Mouse (Mus musculus) G1E-ER4 (cell line): ENCODE results near the gene Cdc42ep1. TPM values are rescaled to one million over a fixed set of nuclear protein-coding genes. Genes with fewer than 3 reads are reported as not detected.

Source experiments
- GATA1 ChIP-seq: IDR thresholded peaks from one replicate; pipeline ENCODE4 v1.8.0; 2012; ENCODE audit warnings: low read length, inconsistent platforms
- polyA plus RNA-seq: library from polyadenylated mRNA; stranded (reverse); fragments of >175 nt; gene quantifications from 2 replicates; pipeline ENCODE4 v1.2.3, GENCODE M21; 2012

Gene Cdc42ep1
- polyA plus RNA-seq, 1 experiment: not detected

DNA sequence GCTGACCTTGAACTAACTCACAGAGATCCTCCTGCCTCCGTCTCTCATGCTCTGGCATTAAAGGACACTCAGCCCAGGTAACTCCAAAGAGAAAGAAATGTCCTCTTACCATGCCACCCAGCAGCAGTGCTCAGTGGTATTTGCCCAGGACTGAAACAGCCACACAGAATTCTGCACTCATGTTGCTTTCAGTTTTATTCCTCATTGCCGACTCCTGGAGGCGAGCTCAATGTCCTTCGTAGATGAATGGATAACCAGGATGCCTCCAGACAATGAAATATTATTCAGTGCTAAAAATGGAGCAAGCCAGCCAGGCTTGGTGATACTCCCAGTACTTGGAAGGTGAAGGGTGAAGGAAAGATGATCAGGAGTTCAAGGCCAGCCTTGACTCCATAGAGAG is 28.8 kb upstream of the Cdc42ep1 start:
- TF ChIP-seq GATA1: no peak

DNA sequence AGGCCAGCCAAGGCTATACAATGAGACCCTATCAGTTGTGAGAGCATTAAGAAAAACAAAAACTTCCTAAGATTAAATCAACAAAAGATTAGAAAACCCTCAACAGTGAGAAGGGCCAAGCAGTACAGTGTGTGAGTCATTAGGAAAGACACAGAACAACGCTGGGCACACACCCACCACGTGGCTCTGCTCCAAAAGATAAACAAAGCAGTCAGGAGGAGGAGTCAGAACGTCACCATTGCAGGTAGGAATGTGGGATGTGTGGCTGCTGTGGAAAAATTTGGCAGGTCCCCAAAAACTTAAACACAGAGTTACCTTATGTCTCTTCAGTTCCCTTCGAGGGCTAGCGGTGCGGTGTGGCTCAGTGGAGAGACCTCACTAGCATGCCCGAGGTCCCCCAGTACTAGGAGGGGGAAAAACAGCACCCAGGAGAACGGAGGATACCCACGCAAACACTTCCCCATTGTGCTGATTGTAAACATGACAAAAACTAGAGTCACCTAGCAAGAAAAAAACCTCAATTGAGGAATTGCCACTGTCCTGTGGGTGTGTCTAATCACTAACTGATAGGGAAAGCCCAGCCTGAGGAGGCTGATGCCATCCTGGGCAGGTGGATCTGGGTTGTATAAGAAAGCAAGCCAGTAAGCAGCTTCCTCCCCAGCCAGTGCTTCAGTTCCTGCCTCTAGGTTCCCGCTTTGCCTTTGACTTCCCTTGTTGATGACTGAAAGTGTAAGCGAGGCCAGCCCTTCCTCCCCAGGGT is 26.9 kb upstream of the Cdc42ep1 start:
- no peak for TF ChIP-seq GATA1

DNA sequence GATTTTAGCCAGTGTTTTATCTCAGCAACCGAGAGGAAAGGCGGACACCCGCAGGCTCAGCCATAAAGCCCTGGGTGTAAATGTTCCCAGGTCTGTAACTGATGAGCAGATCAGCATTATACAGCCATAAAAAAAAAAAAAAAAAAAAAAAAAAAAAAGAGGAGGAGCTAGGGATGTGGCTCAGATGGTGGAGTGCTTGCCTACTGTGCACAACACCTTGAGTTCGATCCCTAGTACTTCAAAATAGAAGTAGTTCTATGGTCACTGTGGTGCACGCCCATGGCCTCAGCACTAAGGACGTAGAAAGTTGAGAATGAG is 26.4 kb upstream of the Cdc42ep1 start:
- no peak for TF ChIP-seq GATA1

DNA sequence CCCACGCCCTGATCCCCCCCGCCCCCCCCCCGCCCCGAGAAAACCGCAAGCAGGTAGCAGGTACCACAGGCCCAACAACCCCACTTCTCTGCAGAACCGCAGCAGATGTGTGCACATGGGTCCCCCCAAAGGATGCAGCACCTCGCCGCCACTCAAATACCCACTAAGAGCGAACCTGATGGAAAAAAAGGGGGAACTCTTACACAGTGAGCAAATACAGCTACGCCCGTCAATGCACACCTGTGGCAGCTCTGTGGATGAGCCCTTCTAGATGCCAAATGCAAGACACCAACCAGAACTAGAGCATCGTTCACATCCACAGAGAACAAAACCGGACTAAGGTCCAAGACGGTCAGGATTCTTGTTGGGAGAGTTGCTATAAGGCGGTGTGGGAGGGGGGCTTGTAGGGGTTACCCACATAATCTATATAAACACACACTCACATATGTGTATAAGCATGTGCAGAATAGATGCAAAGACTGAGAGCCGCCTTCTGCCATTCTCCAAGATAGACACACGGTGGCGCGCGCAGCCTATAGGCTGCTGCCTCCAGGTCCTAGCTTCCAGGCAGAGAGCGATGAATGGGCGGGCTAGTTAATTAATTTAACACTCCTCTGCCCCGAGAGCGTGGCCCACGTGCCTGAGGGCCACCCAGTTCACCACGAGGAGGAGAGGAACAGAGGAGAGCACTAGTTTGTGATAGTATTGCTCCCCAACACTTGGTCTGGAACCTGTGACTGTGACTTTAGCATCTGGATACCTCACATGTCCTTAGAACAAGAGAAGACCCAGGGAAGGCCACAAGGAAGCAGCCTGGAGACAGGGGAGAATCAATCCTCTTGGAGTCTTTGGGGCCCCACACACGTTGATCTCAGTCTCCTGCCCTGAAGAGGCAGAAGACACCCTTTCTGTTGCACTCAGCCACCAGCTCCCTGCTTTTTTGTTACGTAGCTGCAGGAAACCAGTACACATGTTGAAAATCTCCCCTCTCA is 15.9 kb upstream of the Cdc42ep1 start:
- TF ChIP-seq GATA1: no peak

DNA sequence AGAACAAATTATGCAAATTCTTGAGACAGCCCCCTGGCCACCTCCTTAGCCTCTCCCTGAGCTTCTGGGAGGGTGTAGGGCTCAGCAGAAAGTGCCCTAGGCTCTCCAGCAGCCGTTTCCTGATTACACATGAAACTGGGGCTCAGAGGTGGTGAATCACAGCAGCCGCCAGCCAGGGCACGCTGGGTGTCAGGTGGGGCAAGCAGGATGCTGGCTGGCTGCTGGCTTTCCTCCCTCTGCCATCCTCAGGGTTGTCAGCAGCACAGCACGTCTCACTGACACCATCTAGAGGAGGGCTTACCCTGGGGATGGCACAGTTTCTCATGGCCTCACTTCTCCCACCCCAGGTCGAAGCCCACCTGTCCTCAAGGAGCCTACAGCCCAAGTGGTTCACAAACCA is 14.1 kb upstream of the Cdc42ep1 start:
- TF ChIP-seq GATA1: no peak

DNA sequence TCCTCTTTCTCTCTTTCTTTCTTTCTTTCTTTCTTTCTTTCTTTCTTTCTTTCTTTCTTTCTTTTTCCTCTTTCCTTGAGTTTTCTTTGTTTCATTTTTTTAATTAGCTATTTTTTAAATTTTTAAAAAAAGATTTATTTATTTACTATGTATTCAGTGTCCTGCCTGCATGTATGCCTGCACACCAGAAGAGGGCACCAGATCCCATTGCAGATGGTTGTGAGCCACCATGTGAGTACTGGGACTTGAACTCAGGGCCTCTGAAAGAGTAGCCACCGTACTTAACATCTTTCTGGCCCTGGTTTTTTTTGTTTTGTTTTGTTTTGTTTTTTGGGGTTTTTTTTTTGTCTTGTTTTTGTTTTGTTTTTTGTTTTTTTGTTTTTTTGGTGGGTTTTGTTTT is 12.8 kb upstream of the Cdc42ep1 start:
- TF ChIP-seq GATA1: no peak

DNA sequence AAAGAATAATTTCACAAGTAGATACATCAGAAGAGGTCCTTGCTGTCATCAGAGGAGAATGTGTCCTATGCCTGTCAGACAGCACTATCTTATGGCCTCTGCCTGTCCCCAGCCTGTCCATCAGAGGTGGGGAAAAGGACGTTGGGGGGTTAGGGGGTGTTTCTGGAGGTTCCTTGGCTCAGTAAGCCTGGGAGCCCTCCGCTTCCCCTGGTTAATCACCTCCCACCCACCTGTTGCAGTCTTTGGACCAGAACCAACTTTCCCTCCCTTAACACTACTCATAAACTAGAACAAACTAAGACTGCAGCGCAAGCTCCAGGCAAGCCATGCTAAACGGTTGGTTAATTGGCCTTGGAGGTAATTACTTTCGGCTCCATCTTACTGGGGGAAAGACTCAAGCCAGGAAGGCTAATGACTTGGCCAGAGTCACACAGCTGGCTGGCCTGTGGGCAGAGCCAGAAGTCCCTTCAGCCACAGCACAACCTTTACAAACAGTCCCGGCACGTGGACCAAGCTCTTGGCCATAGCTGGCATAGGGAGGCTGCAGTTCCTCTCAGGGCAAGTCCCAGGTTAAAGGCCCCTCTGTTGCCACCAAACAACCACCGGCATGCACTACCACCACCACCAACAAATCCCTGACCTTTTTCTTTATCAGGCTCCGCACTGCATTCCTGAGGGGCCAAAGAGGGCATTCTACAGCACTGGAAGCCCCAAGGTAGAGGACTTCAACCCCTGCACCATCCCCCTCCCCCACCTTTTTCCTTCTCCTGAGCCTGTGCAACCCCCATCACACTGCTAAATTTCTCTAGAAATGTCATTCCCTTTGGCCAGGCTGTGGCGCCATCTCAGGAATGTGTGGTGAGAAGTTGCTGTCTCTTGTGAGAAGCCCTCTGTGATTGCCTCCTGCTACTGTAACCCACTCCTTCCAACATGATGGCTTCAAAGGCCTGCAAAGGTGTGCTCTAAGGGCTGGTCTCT is 11.4 kb upstream of the Cdc42ep1 start:
- TF ChIP-seq GATA1: no peak

DNA sequence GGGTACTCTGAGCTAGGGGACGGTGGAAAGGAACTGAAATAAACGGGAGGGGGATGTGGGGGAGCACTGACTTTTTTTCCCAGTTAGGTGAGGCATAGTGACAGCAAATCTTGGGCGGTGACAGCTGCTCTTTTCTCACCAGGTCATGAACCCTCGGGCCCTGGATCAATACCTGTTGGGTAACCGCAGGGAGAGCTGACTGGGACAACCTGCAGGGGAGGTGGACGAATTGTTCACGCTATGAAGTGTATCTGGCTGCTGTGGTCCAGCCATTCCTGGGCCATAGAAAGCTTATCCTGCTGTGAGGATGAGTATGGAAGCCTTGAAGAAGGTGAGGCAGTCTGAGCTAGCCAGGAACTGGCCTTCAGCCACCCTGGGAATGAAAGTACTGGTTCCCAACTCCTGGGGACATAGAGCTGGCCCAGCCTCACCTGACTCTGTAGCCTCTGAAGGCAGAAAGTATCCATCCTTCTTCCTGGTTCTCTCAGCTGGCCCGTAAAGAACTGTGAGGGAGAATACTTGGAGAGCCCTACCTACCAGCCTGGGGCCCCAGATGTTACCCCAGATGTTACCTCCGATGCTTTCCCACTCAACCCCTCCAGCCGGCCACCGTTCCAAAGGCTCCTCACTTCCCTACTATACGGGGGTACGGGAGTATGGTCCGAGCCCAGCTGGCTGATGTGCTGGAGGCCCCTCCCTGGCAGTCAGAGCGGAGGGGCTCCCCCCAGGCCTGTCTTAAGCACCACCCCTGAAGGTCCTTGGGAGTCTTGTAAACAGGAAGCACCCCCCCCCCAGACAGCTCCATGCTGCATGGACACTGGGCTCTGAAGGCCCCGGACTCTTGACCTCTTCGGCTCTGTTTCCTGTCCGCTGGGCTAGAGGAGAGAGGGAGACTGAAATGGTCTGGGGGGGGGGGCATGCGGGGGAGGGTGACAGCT is 10.4 kb upstream of the Cdc42ep1 start:
- no peak for TF ChIP-seq GATA1

DNA sequence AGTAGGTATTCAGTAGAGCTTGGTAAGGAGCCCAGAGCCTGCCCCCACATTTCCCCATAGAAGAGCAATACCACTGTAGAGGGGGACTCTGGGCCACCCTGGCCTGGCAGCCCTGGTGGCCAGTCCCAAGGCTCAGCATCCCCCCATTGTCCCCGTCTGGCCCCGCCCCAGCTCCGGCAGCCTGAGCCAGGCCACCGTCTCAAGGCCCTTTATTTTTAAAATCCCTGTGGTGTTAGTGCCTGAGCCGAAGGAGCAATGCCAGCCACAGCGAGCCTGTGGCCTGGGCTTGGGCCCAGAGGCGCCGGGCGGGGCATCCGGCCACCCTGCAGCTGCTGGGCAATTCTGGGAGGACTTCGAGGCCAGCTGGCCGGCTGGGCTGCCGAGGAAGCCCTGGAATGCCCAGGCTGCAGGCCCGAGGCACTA is 9.7 kb upstream of the Cdc42ep1 start:
- TF ChIP-seq GATA1: no peak

DNA sequence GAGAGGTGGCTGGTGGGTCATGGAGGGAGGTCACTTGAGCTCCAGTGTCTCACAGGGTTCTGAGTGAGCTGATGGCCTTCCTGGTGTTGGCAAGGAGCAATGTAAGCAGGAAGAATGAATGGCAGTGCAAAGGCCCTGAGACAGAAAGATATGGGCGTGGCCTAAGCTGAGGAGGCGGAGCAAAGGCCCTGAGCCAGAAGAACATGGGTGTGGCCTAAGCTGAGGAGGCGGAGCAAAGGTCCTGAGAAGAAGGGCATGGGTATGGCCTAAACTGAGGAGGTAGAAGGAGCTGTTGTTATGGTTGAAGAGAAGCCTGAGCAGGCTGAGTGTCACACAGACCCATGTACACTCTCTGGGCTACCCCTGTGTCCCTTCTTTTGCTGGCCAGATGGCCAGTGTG is 8.8 kb upstream of the Cdc42ep1 start:
- TF ChIP-seq GATA1: no peak

DNA sequence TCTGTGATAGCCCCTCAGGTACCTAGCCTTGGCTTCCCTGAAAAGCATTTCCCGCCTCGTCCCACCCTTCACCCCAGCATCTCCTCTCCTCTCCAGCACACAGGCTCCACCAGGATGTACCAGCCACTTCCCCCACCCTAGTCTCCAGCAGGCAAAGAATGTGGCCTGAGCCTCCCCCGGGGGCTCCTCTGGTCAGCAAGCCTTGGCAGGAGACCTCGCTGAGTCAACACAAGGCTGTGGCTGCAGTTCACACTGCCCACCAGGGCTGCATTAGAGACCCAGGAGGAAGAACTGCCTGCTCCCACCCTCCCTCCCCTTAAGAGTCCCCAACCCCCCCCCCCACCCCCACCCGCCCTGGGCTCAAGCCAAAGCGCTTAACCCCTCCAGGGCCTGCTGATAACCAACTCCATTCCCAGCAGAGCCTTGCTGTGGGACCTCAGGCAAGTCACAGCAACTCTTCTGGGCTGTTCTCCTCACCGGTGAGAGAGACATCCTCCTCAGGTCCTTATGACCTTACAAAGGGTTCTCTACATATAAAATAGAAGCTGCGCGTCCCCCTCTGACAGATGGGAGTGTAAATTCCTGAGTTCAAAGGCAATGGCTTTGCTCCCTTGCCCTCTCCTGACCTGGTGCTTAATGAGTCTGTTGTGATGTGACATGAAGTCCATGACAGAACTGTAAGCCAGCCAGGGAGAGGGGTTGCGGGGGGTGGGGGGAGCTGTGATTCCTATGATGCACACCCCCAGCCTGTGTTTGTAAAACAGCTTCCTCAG is 8.0 kb upstream of the Cdc42ep1 start:
- no peak for TF ChIP-seq GATA1

DNA sequence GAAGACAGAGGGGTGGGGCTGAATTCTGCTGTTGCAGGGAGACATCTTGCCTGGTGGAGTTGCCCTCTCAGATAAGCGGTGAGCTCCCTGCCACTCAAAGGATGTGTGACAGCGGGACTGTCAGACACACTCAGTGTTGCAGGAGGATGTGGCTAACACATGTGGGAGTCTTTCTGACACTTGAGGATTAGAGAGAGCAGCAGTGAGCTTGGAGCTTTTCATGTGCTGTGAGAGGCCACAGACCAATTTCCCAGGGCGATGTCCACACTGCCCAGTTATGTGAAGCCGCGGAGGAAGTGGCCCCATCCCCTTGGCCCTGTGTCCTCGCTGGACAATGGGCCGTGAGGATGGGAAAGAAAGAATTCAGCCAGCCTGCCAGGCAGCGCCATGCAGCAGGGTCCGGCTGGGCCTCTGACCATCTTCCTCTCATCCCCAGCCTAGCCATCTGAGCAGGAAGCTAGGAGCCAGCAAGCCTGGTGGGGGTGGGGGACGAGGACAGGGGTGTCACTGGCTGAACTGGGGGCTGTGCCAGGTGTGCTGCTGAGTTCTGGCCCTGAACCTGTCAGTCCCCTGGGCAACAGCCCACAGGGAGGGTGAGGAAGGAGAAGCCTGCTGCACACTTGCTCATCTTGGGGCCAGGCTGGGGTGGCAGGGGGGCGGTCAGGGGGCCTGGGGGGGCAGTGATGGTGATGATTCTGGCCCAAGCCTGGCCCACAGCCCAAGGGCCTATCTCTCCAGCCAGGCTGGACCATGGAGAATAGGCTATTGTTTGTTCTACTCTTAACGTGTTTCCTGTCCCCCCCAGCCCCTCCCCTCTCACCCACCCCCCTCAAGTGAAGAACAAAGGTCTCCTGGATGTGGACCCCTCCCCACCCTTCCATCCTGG is 7.0 kb upstream of the Cdc42ep1 start:
- no peak for TF ChIP-seq GATA1

DNA sequence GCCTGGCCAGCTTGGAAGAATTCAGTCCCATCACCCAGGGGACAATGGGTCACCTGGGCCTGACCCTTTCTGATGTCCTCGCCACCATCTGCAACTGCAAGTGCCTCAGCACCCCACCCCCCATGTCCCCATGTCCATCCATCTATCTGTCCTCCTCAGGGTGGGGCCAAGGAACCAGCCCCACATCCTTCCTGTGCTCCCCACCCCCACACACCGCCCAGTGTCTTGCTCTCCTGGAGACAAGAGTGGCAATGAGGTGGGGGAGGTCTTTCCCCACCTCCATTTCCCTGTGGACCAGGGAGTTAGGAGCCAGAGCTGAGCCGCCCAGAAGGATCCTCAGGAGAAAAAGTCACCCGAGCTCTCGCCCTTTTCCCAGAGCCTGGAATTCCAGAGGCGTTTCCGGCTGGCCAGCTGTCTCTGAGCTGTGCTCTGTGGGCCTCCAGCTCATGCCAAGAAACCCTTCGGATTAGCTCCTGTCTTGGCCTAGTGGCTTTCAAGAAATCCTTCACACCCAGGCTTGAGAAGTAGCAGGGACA is 6.3 kb upstream of the Cdc42ep1 start:
- TF ChIP-seq GATA1: no peak
